Mouse (Mus musculus) MEL (cell line): ENCODE data around the gene Npc2. TPM values are rescaled to one million over a fixed set of nuclear protein-coding genes. Genes with fewer than 3 reads are reported as not detected.

Source experiments
- DNase-seq: peaks from one replicate; pipeline ENCODE4 v3.0.0; 2011; ENCODE audit warnings: low read depth, low spot score
- H3K27ac ChIP-seq: 2 replicates; pipeline ENCODE4 v1.5.1; 2012; ENCODE audit warnings: low read depth, mild to moderate bottlenecking, control low read depth, low read length, moderate library complexity; ENCODE audit not compliant: control insufficient read depth
- H3K27me3 ChIP-seq, 2 experiments: fragments of 150-350 bp in 1 of 2; sonication (generic) in 1 of 2; 2 replicates each; pipeline ENCODE4 v1.6.1; 2012; ENCODE audit warnings: low read length in 2 of 2, mild to moderate bottlenecking in 2 of 2, improper control_type of control experiment in 1 of 2, moderate library complexity in 1 of 2; ENCODE audit not compliant: insufficient read depth in 2 of 2, control insufficient read depth in 1 of 2
- H3K36me3 ChIP-seq, 2 experiments: 2 replicates each; pipeline ENCODE4 v1.6.1; 2012 to 2014; ENCODE audit warnings: low read length in 2 of 2, improper control_type of control experiment in 1 of 2, inconsistent platforms in 1 of 2, mild to moderate bottlenecking in 1 of 2; ENCODE audit not compliant: insufficient read depth in 2 of 2, control insufficient read depth in 1 of 2
- H3K4me1 ChIP-seq, 2 experiments: fragments of 150-350 bp in 1 of 2; sonication (generic) in 1 of 2; 2 replicates each; pipeline ENCODE4 v1.6.1; 2012; ENCODE audit warnings: low read length in 2 of 2, improper control_type of control experiment in 1 of 2, mild to moderate bottlenecking in 1 of 2; ENCODE audit not compliant: insufficient read depth in 2 of 2, control insufficient read depth in 1 of 2
- H3K4me3 ChIP-seq, 2 experiments: fragments of 150-350 bp in 1 of 2; sonication (generic) in 1 of 2; 2 replicates each; pipeline ENCODE4 v1.5.1; 2012; ENCODE audit warnings: low read depth in 2 of 2, low read length in 2 of 2, mild to moderate bottlenecking in 2 of 2, moderate library complexity in 2 of 2, control low read depth in 1 of 2, improper control_type of control experiment in 1 of 2; ENCODE audit not compliant: control insufficient read depth in 1 of 2, insufficient read depth in 1 of 2
- H3K79me2 ChIP-seq: 2 replicates; pipeline ENCODE4 v1.6.1; 2012; ENCODE audit warnings: mild to moderate bottlenecking, low read length, moderate library complexity; ENCODE audit not compliant: control insufficient read depth, poor library complexity, insufficient read depth
- H3K9ac ChIP-seq: 2 replicates; pipeline ENCODE4 v1.6.1; 2012; ENCODE audit warnings: low read depth, mild to moderate bottlenecking, control low read depth, low read length, moderate library complexity; ENCODE audit not compliant: control insufficient read depth, poor library complexity, severe bottlenecking
- H3K9me3 ChIP-seq: fragments of 150-350 bp; sonication (generic); replicated peaks from 2 replicates; pipeline ENCODE4 v1.6.1; 2012; ENCODE audit warnings: mild to moderate bottlenecking, low read length, improper control_type of control experiment, moderate library complexity; ENCODE audit not compliant: insufficient read depth
- BHLHE40 ChIP-seq: IDR thresholded peaks from 2 replicates; pipeline ENCODE4 v1.6.1; 2012; ENCODE audit warnings: low read depth, mild to moderate bottlenecking, inconsistent platforms, low read length, improper control_type of control experiment, borderline replicate concordance
- CHD1 ChIP-seq: IDR thresholded peaks from 2 replicates; pipeline ENCODE4 v1.6.1; 2012; ENCODE audit warnings: low read depth, mild to moderate bottlenecking, inconsistent platforms, low read length, improper control_type of control experiment
- CTCF ChIP-seq, 3 experiments: IDR thresholded peaks in 2 of 3; conservative IDR thresholded peaks in 1 of 3; 2 replicates each; pipeline ENCODE4 v1.5.1; 2011 to 2012; ENCODE audit warnings: low read length in 3 of 3, low read depth in 2 of 3, mild to moderate bottlenecking in 2 of 3, improper control_type of control experiment in 1 of 3, inconsistent platforms in 1 of 3, mixed read lengths in 1 of 3, moderate library complexity in 1 of 3; ENCODE audit not compliant: control insufficient read depth in 1 of 3, insufficient read depth in 1 of 3, poor library complexity in 1 of 3, severe bottlenecking in 1 of 3
- ELF1 ChIP-seq: IDR thresholded peaks from 2 replicates; pipeline ENCODE4 v1.6.1; 2014; ENCODE audit warnings: low read depth, mild to moderate bottlenecking, inconsistent platforms, low read length, improper control_type of control experiment, moderate library complexity
- ETS1 ChIP-seq: IDR thresholded peaks from 2 replicates; pipeline ENCODE4 v1.6.1; 2012; ENCODE audit warnings: low read depth, mild to moderate bottlenecking, inconsistent platforms, low read length, improper control_type of control experiment, moderate library complexity
- GABPA ChIP-seq: IDR thresholded peaks from 2 replicates; pipeline ENCODE4 v1.6.1; 2012; ENCODE audit warnings: low read depth, mild to moderate bottlenecking, inconsistent platforms, low read length, improper control_type of control experiment, moderate library complexity
- GATA1 ChIP-seq: IDR thresholded peaks from 2 replicates; pipeline ENCODE4 v1.6.1; 2011; ENCODE audit warnings: low read depth, low read length, improper control_type of control experiment
- HCFC1 ChIP-seq: IDR thresholded peaks from 2 replicates; pipeline ENCODE4 v1.6.1; 2012; ENCODE audit warnings: low read depth, mild to moderate bottlenecking, inconsistent platforms, low read length, improper control_type of control experiment, moderate library complexity
- JUND ChIP-seq: IDR thresholded peaks from 2 replicates; pipeline ENCODE4 v1.6.1; 2011; ENCODE audit warnings: low read depth, mild to moderate bottlenecking, improper control_type of control experiment, low read length
- MAFK ChIP-seq: IDR thresholded peaks from 2 replicates; pipeline ENCODE4 v1.6.1; 2011; ENCODE audit warnings: low read depth, mild to moderate bottlenecking, low read length, improper control_type of control experiment, borderline replicate concordance
- MAX ChIP-seq: IDR thresholded peaks from 2 replicates; pipeline ENCODE4 v1.6.1; 2011; ENCODE audit warnings: low read length, improper control_type of control experiment
- MAZ ChIP-seq: IDR thresholded peaks from 2 replicates; pipeline ENCODE4 v1.6.1; 2012; ENCODE audit warnings: low read depth, mild to moderate bottlenecking, inconsistent platforms, low read length, improper control_type of control experiment
- MEF2A ChIP-seq: IDR thresholded peaks from 2 replicates; pipeline ENCODE4 v1.6.1; 2014; ENCODE audit warnings: low read depth, mild to moderate bottlenecking, inconsistent platforms, low read length, improper control_type of control experiment; ENCODE audit not compliant: poor library complexity, insufficient replicate concordance, severe bottlenecking; ENCODE audit errors: extremely low read depth
- MXI1 ChIP-seq: IDR thresholded peaks from 2 replicates; pipeline ENCODE4 v1.6.1; 2011; ENCODE audit warnings: mild to moderate bottlenecking, low read depth, low read length, improper control_type of control experiment
- MYB ChIP-seq: IDR thresholded peaks from 2 replicates; pipeline ENCODE4 v1.6.1; 2011; ENCODE audit warnings: mild to moderate bottlenecking, low read depth, low read length, improper control_type of control experiment
- MYC ChIP-seq: IDR thresholded peaks from 2 replicates; pipeline ENCODE4 v1.6.1; 2011; ENCODE audit warnings: low read depth, mild to moderate bottlenecking, low read length, improper control_type of control experiment, moderate library complexity
- NELFE ChIP-seq: IDR thresholded peaks from 2 replicates; pipeline ENCODE4 v1.6.1; 2011; ENCODE audit warnings: low read depth, low read length, improper control_type of control experiment
- POLR2A ChIP-seq, 2 experiments: IDR thresholded peaks; 2 replicates each; pipeline ENCODE4 v1.6.1; 2011 to 2012; ENCODE audit warnings: low read length in 2 of 2, mild to moderate bottlenecking in 2 of 2, control low read depth in 1 of 2, improper control_type of control experiment in 1 of 2, low read depth in 1 of 2, moderate library complexity in 1 of 2; ENCODE audit not compliant: control insufficient read depth in 1 of 2, insufficient read depth in 1 of 2, poor library complexity in 1 of 2
- POLR2AphosphoS2 ChIP-seq: IDR thresholded peaks from 2 replicates; pipeline ENCODE4 v1.6.1; 2011; ENCODE audit warnings: low read length, improper control_type of control experiment
- RAD21 ChIP-seq: IDR thresholded peaks from 2 replicates; pipeline ENCODE4 v1.6.1; 2011; ENCODE audit warnings: mild to moderate bottlenecking, low read depth, low read length, improper control_type of control experiment
- SMC3 ChIP-seq: IDR thresholded peaks from 2 replicates; pipeline ENCODE4 v1.6.1; 2011; ENCODE audit warnings: low read depth, low read length, improper control_type of control experiment
- TBP ChIP-seq: IDR thresholded peaks from 2 replicates; pipeline ENCODE4 v1.8.0; 2011; ENCODE audit warnings: low read depth, low read length, improper control_type of control experiment
- TCF12 ChIP-seq: IDR thresholded peaks from 2 replicates; pipeline ENCODE4 v1.6.1; 2014; ENCODE audit warnings: low read depth, mild to moderate bottlenecking, inconsistent platforms, low read length, improper control_type of control experiment, moderate library complexity
- UBTF ChIP-seq: IDR thresholded peaks from 2 replicates; pipeline ENCODE4 v1.6.1; 2012; ENCODE audit warnings: low read depth, mild to moderate bottlenecking, inconsistent platforms, low read length, improper control_type of control experiment, moderate library complexity, borderline replicate concordance; ENCODE audit not compliant: insufficient read depth
- ZC3H11A ChIP-seq: IDR thresholded peaks from 2 replicates; pipeline ENCODE4 v1.6.1; 2012; ENCODE audit warnings: low read depth, mild to moderate bottlenecking, inconsistent platforms, low read length, improper control_type of control experiment
- ZKSCAN1 ChIP-seq: IDR thresholded peaks from 2 replicates; pipeline ENCODE4 v1.6.1; 2012; ENCODE audit warnings: low read depth, mild to moderate bottlenecking, inconsistent platforms, low read length, improper control_type of control experiment, moderate library complexity
- ZNF384 ChIP-seq: IDR thresholded peaks from 2 replicates; pipeline ENCODE4 v1.6.1; 2012; ENCODE audit warnings: low read depth, mild to moderate bottlenecking, inconsistent platforms, low read length, improper control_type of control experiment
- polyA plus RNA-seq, 2 experiments: library from polyadenylated mRNA; stranded (reverse) in 1 of 2; unstranded in 1 of 2; fragments of >175 nt in 1 of 2; fragments of >200 nt in 1 of 2; gene quantifications; 2 replicates each; pipeline versions ENCODE4 v1.2.1 to v1.2.4; 2012; ENCODE audit warnings: low replicate concordance in 2 of 2, low read depth in 1 of 2; ENCODE audit not compliant: insufficient read length in 2 of 2, insufficient read depth in 1 of 2, missing spikeins in 1 of 2
- total RNA-seq: library from RNA; depleted of rRNA; stranded (reverse); fragments of 300-350 nt; gene quantifications from 2 replicates; pipeline ENCODE4 v1.2.3, GENCODE M21; 2012

Gene Npc2
- total and polyA plus RNA-seq, 3 experiments, result 48.9 to 63.1 TPM; not detected in 1

GRCm38 (mm10) chr12:84727434-84727833 is 45.5 kb downstream of the Npc2 start:
- no peak overlapping the region for H3K9ac ChIP-seq
- H3K4me3 ChIP-seq, result no peak overlapping the region
- no peak for DNase-seq
- H3K9me3 ChIP-seq, result no peaks in the 10 kb centered on the region
- no peak for TF ChIP-seq JUND
- no peak for TF ChIP-seq GATA1
- no peak for TF ChIP-seq ZC3H11A
- no peak for TF ChIP-seq ETS1
- TF ChIP-seq MEF2A, result no peak
- no peak for TF ChIP-seq ZNF384
- no peak for TF ChIP-seq TBP
- TF ChIP-seq MAFK, result no peak
- TF ChIP-seq BHLHE40, result no peak
- TF ChIP-seq MAX, result no peak
- TF ChIP-seq POLR2A (IDR thresholded peaks at IDR 0.05; ENCODE audit: control insufficient read depth in 1 of 2, insufficient read depth in 1 of 2, low read depth in 1 of 2, low read length in 2 of 2, poor library complexity in 1 of 2), result no peak
- TF ChIP-seq MYB, result no peak
- no peak for TF ChIP-seq MAZ
- H3K4me1 ChIP-seq, result no peaks in the 10 kb centered on the region
- no peak overlapping the region for H3K27ac ChIP-seq
- peaks cover 0 to 5% of the 10 kb centered on the region in 2 experiments; a peak in 2 of 4 replicates for H3K27me3 ChIP-seq
- H3K36me3 ChIP-seq, result no peaks in the 10 kb centered on the region
- H3K79me2 ChIP-seq, result no peaks in the 10 kb centered on the region

DNA sequence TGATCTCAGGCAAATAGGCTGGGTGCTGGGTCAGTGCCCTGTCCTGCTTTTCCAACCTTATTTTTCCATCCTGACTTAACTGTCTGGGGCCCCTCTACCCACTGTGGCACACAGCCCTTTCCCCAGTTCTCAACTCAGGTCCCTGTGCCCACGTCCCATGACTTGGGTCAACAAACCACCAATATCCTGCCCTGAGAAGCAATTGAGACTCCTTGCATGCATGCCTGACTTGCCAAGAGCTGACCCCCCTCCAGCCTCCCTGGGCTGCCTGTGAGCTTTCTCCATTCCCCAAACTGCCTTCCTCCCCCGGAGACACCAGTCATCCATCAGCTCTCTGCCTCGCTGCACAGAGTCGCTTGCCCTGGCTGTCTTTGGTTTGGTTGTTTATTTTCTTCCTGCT is 46.0 kb downstream of the Npc2 start:
- no peaks in the 10 kb centered on the region for H3K9me3 ChIP-seq
- no peaks in the 10 kb centered on the region for H3K36me3 ChIP-seq
- H3K27me3 ChIP-seq, result peaks cover 0 to 1% of the 10 kb centered on the region in 2 experiments; a peak in 1 of 4 replicates
- H3K4me3 ChIP-seq, result no peak overlapping the region
- H3K4me1 ChIP-seq, result no peaks in the 10 kb centered on the region
- H3K79me2 ChIP-seq, result no peaks in the 10 kb centered on the region
- no peak overlapping the region for H3K27ac ChIP-seq
- TF ChIP-seq TCF12 (no peak), MYC (no peak), CTCF (IDR thresholded peaks at IDR 0.05 in 2 of 3, conservative IDR thresholded peaks at IDR 0.05 in 1 of 3; ENCODE audit: control insufficient read depth in 1 of 3, insufficient read depth in 1 of 3, low read depth in 2 of 3, low read length in 3 of 3, poor library complexity in 1 of 3, severe bottlenecking in 1 of 3) (no peak), GABPA (no peak), POLR2AphosphoS2 (no peak), SMC3 (no peak), ZKSCAN1 (no peak), MYB (no peak), MEF2A (no peak), GATA1 (no peak), ELF1 (no peak), HCFC1 (no peak), MAFK (no peak), NELFE (no peak), MXI1 (no peak), MAX (no peak), UBTF (no peak), TBP (no peak), CHD1 (no peak), RAD21 (no peak)
- no peak for DNase-seq
- H3K9ac ChIP-seq, result no peak overlapping the region
